Mouse (Mus musculus) spleen, postnatal 14 days (tissue): Measurements from ENCODE around the gene Gm10912.
"Not testable (repeated sequence)": the region's sequence is repeated elsewhere in the genome, so short reads cannot be mapped to it uniquely, and the experiment has no call there.

Experiments
- DNase-seq, 2 experiments: peaks; one replicate each; pipeline ENCODE4 v3.0.0; 2021 to 2022; ENCODE audit warnings: low spot score in 2 of 2

The Gm10912 gene

GRCm38 (mm10) chr2:104065526-104065925 is at the start of gene Gm10912:
TSS of gene Gm10912 (plus strand) at chr2:104065826.
- not testable (repeated sequence) for DNase-seq

- no peak for DNase-seq
These were observed 42.5 kb upstream of the Gm10912 start for GRCm38 (mm10) chr2:104023096-104023495.

GRCm38 (mm10) chr2:104024656-104025055 is 41.0 kb upstream of the Gm10912 start:
- no peak for DNase-seq

DNA sequence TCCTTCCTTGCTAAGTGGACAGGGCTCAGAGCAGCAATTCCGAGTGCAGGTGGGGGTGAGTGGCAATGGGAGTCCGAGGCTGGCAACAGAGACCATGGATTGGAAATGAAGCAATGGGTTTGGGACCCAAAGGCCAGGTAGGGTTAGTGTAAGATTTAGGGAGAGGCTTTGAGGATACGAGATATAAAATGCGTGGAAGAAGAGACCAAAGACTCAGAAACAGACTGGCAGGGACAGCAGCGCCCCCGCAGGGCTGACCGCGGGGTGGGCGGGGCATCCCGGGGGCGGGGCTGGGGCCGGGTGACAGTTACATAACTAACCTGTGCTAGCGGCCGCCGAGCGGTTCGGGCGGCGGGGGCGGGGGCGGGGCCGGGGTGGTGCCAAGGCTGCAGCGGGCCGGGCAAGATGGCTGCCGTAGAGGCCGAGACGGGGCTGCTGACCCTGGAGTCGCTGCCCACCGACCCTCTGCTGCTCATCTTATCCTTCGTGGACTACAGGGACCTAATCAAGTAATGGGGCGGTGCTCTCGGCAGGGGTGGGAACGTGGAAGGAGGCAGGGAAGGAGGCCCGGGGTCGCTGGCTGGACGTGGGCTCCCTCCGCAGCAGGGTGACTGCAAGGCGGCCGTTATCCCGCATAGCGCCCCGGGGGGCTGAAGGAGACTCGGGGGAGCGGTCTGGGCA is 38.0 kb upstream of the Gm10912 start, which contains the start of gene Fbxo3:
TSS of gene Fbxo3 (plus strand) at position 264 of the 681 bp plus-strand sequence.
- peak; percentile 80 to 84 for DNase-seq

- DNase-seq, result peak in 1 of 2 experiments; percentile 12
These were observed 37.4 kb upstream of the Gm10912 start, which contains the start of gene 4931422A03Rik for GRCm38 (mm10) chr2:104028139-104028723. TSS of gene 4931422A03Rik (minus strand) at chr2:104028361.

- no peak for DNase-seq
These were observed 36.6 kb upstream of the Gm10912 start for GRCm38 (mm10) chr2:104029074-104029473.

GRCm38 (mm10) chr2:104030381-104030780 is 35.2 kb upstream of the Gm10912 start:
- no peak for DNase-seq

DNA sequence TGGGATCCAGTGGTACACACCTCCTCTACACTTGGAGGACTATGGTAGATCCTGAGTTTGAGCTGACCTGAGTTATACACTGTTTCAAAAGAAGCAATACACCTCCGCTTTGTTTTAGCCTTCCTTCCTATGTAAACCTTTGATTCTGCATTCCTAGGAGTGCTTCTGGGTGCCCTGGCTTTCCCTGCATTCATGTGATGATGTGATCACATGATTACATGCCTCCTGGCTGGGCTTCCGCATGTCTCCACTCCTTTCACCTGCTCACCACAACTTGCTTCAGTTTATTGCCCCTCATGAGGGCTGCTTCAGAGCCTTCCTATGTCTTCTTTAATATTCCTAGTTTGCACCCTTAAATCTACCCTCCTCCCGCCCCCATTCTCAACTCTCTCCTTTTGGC is 33.6 kb upstream of the Gm10912 start:
- DNase-seq, result no peak

DNA sequence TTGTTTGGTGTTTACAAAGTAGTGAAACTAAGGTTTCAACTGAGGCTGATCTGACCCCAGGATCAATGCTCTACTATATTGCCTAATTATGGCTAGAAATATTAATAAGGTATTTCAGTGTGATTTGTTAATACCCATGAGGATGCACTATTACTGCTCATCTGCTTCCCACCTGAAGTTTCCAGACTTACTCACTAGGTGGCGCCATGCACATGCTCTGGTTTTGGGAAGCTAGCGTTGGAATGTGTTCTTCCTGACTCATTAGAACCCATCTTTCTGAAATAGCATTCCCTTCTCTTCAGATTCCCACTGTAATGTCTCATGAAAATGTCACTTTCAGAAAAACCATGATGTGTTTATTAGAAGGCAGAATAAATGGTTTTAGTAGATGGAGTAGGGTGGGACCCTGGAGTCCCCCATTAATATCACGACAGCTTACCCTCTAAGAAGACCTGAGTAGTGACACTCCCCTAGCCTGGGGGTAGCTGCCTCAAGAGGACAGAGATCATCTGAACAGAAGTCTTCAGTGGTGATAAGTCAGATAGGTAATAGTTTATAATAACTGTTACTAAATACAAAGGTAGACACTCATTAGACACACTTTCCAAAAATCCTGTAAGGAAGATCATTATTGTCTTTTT is 30.7 kb upstream of the Gm10912 start:
- peak; percentile 52 to 55 for DNase-seq

GRCm38 (mm10) chr2:104035595-104035994 is 30.0 kb upstream of the Gm10912 start:
- DNase-seq, result no peak

DNA sequence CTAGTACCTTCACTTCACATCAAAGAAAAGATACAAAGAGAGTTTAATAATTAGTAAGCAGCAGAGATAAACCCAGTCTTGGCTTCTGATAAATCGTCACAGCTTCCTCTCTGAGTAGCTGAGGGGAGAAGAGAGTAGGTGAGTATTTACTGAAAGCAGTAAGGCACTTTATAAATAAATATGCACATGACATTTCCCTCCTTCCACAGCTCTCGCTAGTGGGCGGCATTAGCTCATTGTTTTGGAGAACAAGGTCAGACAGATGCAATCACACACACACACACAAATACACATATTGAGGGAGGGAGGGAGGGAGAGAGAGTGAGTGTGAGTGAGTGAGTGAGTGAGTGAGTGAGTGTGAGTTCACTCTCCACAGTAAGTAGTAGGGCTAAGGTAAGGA is 29.3 kb upstream of the Gm10912 start:
- DNase-seq, result no peak

GRCm38 (mm10) chr2:104038236-104038635 is 27.4 kb upstream of the Gm10912 start:
- no peak for DNase-seq

GRCm38 (mm10) chr2:104041632-104042031 is 24.0 kb upstream of the Gm10912 start:
- no peak for DNase-seq

- DNase-seq, result no peak
These were observed 22.9 kb upstream of the Gm10912 start for GRCm38 (mm10) chr2:104042766-104043165.

GRCm38 (mm10) chr2:104043624-104044478 is 21.8 kb upstream of the Gm10912 start:
- no peak for DNase-seq

DNA sequence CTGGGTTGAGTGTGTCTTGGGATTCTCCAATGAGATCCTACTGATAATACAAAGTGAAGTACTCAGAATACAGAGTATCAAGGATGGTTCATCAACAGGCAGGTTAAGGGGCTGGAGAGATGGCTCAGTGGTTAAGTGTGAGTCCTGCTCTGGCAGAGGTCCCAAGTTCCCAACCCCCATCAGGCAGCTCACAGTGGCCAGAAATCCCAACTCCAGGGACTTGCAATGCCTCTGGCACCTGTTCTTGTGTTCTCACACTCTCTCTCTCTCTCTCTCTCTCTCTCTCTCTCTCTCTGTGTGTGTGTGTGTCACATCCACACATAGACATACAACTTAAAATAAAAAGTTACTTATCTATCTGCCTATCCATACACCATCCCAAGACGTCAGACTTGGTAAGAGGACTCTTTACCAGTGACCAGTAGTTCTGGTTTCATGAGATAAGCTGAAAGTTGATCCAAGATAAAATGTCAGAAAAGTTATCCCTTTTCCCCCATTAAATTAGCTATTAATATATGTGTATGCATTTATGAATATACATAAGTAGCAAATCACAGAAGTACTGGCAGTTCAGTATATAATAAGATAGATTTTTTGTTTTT is 21.0 kb upstream of the Gm10912 start:
- DNase-seq, result no peak

DNA sequence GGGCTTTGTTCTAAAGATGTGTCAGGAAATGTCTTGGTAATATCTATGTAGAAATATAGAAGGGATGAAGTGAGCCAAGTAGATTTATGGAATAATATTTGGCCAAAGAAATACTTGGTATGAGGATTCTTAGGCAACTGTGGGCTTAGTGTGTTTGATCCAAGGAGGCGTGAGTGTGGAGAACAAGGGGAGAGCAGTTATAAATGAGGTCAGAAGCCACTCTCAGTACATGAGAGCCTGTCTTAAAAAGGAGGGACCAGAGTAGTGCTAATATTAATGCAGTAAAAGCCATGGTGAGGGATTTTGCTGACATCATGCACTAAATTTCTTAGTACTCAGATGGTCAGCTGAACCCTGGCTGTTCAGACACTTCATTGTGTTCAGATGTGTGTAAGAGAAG is 7.2 kb upstream of the Gm10912 start:
- no peak for DNase-seq

DNA sequence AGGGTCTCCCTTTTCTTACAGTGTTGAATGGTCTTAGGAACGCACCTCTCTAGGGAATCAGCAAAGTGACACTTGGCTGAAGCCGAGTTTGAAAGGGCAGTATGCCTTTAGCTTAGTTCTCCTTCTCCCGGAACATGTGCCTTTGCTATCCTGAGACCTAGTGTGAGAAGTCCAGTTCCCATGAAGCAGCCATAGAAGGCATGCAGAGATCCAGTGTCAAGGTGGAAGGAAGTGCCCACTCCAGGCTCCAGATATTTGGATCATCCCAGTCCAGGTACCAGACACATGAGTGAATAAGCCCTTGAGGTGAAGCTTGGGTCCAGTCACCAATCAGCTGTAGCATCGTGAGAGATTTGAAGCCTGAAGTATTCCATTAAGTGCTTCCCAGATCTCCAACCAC is 6.7 kb upstream of the Gm10912 start:
- DNase-seq, result no peak

DNA sequence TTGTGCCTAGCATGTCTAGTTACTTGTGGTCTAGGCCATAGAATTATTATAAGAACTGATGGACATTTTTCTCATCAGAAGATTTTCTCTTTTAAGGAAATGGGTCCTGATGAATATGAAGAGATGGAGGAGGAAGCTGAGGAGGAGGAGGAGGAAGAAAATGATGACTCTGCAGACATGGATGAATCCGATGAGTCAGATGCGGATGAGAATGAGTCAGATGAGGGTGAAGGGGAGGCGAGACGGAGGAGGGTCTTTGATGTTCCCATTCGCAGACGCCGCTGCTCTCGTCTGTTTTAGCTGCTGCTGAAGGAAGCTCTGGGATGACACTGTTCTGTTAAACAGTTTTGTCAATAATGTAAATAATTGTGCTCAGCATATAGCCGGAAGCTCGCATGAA is 5.8 kb upstream of the Gm10912 start:
- DNase-seq, result no peak

DNA sequence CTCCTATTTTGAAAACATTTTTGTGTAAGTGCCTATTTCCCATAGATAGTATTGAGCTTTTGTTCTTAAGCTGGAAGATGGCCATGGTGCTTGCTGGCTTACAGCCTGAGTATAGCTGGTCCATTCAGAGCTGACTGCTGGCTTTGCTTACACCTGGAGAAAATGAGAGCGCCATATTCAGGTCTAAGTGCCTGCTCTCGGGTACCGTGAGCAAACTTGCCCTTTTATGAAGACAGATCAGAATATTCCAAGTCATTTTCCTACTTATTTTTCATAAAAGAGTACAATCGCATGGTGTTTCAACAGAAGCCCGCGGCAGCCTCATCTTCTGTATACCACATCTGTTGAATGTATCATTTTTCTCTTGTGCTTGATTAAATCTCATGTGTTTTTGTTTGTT is 4.6 kb upstream of the Gm10912 start:
- DNase-seq, result no peak

GRCm38 (mm10) chr2:104062665-104063064 is 3.0 kb upstream of the Gm10912 start:
- no peak for DNase-seq

- DNase-seq, result no peak
These were observed 1.5 kb upstream of the Gm10912 start for GRCm38 (mm10) chr2:104064152-104064551.
